Mouse (Mus musculus): ENCODE data around the gene Rbfox3. TPM values are rescaled to one million over a fixed set of nuclear protein-coding genes. Genes with fewer than 3 reads are reported as not detected.
A peak's percentile ranks its signal among the peaks of the same experiment; 100 is the strongest.

Gene Rbfox3
- total RNA-seq, 4 experiments from 2014 or later, result 0.20 TPM; not detected in 3

DNA sequence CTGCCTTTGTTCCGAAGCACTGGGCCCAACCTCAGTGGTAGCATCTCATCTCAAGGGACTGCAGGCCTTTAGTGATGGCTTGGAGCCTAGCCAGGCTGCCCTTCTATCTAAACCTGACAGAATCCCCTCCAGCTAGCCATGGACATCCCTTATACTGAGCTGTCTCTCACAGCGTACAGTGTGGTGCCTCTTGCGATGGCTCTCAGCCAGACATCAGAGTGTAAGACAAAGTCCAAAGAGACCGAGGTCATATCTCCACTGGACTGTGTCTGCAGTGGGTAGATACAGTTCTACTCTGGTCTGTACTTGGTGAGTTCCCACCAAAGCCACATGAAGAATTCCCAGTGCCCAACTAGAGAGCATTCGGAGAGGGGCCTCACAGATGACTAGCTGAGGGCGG is 240.2 kb downstream of the Rbfox3 start:
- DNase-seq (ENCODE audit: low spot score in 2 of 2), result no peak

- peak; percentile 10 to 33 for DNase-seq (ENCODE audit: low spot score in 2 of 2)
Measured at GRCm38 (mm10) chr11:118669820-118670219, 241.6 kb downstream of the Rbfox3 start.

DNA sequence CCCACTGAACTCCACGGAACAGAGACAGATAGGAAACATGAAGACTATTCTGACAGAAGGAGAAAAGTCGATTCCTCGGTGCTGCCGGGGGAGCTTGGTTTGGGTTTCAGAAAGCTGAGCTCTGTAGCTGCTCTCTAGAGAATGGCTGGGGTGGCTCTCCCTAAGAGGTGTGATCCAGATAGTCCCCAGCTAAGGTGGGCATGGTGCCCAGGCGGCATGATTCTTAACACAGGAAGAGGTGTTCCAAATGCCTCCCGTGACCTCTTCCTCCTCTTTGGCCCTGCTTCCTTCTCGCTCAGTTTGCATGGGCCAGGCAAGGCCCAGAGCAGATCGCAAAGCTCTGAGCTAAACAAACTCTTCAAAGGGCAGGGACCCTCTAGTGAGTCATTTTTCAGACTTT is 243.0 kb downstream of the Rbfox3 start:
- no peak for DNase-seq (ENCODE audit: low spot score in 2 of 2)

DNA sequence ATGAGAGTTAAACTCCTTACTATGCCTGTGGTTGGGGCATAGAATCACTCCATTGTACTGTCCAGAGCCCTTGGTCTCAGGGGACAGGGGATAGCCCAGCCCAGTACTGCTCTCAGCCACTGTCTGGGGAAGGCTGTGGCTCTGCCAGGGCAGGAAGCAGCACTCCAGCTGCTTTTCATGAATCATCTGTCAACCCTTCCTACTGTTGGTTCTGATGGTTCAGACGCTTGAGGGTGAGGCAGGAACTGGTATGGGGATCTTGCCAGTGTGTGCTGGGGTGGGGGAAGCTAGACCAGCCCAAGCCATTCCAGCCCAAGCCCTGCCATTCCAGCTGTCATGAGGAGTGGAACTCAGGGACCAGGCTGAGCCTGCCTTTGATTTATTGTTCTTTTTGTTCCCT is 243.5 kb downstream of the Rbfox3 start:
- no peak for DNase-seq (ENCODE audit: low spot score in 2 of 2)

DNA sequence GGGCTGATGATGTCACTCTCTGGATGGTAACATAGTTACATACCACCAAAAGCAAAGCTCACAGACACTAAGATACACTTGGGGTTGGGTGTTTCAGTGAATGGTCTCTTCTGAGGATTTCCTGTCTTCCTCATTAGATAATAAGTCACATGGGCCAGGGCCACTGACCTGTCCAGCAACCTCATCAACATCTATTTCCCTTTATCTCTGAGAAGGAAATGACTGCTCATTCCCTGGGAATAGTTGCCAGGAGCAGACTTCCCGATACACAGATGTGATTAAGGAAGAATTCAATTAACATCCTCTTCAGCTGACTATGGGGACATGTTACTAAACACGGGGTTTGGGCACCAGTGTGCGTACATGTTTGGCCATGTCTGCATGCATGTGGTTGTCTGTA is 245.2 kb downstream of the Rbfox3 start:
- no peak for DNase-seq (ENCODE audit: low spot score in 2 of 2)

DNA sequence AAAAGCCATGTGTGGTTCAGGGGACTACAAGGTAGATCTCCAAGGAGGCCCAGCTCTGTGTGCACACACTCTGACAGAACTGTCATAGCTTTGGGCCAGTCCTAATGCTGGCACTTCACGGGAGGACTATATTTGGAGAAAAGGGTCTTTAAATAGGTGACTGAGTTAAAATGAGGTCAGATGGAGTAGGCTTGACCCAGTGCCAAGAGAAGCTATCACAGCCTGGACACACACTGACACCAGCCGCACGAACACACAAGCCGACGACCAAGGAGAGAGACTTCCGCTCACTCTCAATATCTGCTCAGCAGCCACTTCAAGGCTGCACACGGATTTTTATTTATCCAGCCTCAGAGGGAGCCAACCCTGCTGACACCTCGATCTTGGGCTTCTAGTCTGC is 248.1 kb downstream of the Rbfox3 start:
- DNase-seq (ENCODE audit: low spot score in 2 of 2), result no peak

DNA sequence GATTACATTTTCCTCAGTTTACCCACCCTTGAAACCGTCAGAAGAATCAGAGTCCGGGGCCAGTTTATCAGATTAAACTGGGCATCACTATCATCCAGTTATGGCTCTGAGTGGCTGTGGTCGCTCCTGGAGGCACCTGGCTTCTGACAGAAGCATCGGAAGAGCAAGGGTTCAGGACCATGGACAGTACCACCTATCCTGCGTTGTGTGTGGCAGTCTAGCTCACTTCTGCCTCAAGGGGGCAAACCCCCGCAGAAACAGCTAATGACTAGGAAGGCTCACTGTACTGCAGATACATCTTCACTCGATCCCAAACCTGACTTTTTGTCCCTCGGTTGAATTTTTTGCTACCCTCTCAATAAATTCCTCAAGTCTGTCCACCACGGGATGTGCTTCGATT is 252.1 kb downstream of the Rbfox3 start:
- no peak for DNase-seq (ENCODE audit: low spot score in 2 of 2)

GRCm38 (mm10) chr11:118655833-118656232 is 255.6 kb downstream of the Rbfox3 start:
- DNase-seq (ENCODE audit: low spot score in 2 of 2), result no peak

DNA sequence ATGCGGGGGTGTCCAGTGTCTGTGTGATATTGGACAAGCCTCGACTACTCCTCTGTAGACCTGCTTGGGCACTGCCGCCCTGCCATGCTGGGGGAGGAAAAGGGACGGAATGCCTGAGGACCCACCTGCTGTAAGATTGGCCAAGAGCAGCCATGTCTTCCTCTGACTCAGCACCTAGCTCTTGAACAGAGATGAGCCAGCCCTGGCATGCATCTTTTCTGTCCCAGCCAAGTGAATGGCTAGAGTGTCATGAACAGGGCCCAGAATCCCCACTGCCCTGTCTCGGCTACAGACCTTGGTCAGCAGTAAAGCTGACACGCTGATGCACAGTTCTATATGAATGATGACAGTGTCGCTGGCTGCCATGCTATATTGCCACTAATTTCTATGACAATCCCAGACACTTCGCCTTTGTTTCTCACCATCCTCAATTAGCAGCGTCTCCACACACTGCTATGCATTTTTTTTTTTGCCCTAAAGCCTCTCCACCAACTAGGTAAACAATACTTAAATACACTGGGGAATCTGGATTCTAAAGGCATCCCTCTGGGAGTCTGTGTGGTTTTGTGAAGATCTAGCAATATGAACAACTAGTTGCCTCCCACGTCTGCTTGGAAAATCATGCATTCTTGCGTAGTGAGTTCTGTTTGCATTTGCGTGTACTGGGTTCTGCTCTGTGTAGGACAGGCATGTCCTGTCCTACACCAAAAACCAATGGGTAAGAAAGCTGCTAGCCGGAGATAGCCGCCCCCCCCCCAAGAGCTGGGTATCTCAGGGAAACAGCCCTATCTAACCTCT is 257.7 kb downstream of the Rbfox3 start:
- DNase-seq (ENCODE audit: low spot score in 2 of 2), result no peak

- no peak for DNase-seq (ENCODE audit: low spot score in 2 of 2)
Measured at GRCm38 (mm10) chr11:118652401-118653240, 258.8 kb downstream of the Rbfox3 start.

- DNase-seq (ENCODE audit: low spot score in 2 of 2), result peak; percentile 46 to 73
Measured at GRCm38 (mm10) chr11:118648369-118648768, 263.0 kb downstream of the Rbfox3 start.

GRCm38 (mm10) chr11:118646864-118647263 is 264.5 kb downstream of the Rbfox3 start:
- DNase-seq (ENCODE audit: low spot score in 2 of 2), result no peak

- DNase-seq (ENCODE audit: low spot score in 2 of 2), result no peak
Measured at GRCm38 (mm10) chr11:118645158-118645557, 266.2 kb downstream of the Rbfox3 start.

- DNase-seq (ENCODE audit: low spot score in 2 of 2), result no peak
Measured at GRCm38 (mm10) chr11:118640706-118641105, 270.7 kb downstream of the Rbfox3 start.

GRCm38 (mm10) chr11:118637718-118638117 is 273.7 kb downstream of the Rbfox3 start:
- DNase-seq (ENCODE audit: low spot score in 2 of 2), result no peak

- DNase-seq (ENCODE audit: low spot score in 2 of 2), result no peak
Measured at GRCm38 (mm10) chr11:118634647-118635046, 276.8 kb downstream of the Rbfox3 start.

GRCm38 (mm10) chr11:118629718-118630117 is 281.7 kb downstream of the Rbfox3 start:
- DNase-seq (ENCODE audit: low spot score in 2 of 2), result no peak

GRCm38 (mm10) chr11:118627541-118627940 is 283.9 kb downstream of the Rbfox3 start:
- DNase-seq (ENCODE audit: low spot score in 2 of 2), result no peak

DNA sequence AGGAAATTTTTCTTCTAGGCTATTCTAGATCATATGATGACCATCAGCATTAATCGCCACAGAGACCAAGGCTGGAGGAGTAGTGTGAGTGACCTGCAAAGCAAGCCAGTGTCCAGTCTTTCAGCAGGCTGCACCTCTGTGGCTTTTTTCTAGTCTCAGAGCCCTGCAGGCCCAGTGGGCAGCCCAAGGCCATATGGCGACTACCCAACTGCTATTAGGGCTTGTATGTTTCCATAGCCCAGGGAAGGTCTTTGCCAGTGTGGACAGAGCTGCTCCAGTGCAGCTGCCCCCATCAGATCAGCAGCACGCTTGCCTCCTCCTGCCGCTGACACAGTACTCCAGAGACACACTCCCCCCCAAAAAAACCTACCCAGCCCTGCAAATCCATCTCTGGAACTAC is 290.5 kb downstream of the Rbfox3 start:
- DNase-seq (ENCODE audit: low spot score in 2 of 2), result no peak

DNA sequence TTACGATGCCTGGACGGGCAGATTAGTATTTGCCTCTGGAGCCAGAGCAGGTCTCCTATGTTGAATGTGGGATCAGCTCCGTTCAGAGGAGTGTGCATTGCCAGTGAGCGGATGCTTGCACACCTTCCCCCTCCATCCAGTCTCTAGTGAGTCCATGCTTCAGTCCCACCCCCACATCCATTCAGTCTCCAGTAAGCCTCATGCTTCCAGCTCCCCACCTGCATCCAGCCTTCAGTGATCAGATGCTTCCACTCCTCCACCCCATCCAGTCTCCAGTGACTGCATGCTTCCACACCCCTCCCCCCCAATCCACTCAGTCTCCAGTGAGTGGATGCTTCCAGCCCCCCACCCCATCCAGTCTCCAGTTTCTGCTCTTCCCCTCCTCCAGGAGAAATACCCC is 297.3 kb downstream of the Rbfox3 start:
- DNase-seq (ENCODE audit: low spot score in 2 of 2), result no peak

- no peak for DNase-seq (ENCODE audit: low spot score in 2 of 2)
Measured at GRCm38 (mm10) chr11:118610128-118610527, 301.3 kb downstream of the Rbfox3 start.

GRCm38 (mm10) chr11:118609236-118610000 is 302.0 kb downstream of the Rbfox3 start:
- no peak for DNase-seq (ENCODE audit: low spot score in 2 of 2)

Measured in gastrocnemius, adult 8-10 months (tissue).